Mouse (Mus musculus): ENCODE results near the gene 4930595D18Rik.

The 4930595D18Rik gene

DNA sequence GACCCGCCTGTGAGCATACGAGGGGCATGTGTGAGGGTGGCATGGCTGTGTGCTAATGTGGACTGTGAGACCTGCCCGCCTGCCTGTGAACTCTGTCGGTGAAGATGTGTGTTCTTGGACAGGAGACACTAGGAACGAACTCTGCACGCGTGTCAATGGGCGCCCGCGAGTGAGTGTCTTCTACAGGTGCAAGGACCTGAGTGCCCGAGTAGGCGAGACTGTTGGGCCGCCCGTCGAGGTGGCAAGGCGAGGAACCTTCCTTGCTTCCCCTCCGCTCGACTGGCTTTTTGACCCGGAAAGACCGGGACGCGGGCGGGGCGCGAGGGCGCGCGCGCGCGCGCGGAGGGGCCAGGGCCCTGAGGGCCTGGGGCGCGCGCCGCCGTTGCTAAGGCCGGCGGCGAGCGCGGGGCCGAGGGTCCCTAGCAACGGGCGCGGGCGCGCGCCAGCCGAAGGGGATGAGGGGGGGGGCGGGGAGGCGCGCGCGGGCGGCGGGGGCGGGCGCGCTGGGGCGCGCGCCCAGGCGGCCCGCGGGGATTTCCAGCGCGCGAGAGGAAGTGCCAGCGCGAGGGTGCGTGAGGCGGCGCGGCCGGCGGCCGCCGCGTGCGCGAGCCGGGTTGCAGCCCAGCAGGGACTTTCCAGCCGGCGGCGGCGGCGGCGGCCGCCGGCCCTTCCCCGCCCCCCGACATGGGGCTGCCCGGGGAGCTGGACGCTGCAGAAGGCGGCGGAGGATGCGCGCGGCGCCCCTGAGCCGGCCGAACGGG is 18.3 kb downstream of the 4930595D18Rik start, which contains the start of gene Traf3:
Gene Traf3 (plus strand): TSS at position 540 of the 761 bp plus-strand sequence.
- DNase-seq (ENCODE audit: low spot score in 2 of 2) = peak in 1 of 2 experiments; percentile 45

DNA sequence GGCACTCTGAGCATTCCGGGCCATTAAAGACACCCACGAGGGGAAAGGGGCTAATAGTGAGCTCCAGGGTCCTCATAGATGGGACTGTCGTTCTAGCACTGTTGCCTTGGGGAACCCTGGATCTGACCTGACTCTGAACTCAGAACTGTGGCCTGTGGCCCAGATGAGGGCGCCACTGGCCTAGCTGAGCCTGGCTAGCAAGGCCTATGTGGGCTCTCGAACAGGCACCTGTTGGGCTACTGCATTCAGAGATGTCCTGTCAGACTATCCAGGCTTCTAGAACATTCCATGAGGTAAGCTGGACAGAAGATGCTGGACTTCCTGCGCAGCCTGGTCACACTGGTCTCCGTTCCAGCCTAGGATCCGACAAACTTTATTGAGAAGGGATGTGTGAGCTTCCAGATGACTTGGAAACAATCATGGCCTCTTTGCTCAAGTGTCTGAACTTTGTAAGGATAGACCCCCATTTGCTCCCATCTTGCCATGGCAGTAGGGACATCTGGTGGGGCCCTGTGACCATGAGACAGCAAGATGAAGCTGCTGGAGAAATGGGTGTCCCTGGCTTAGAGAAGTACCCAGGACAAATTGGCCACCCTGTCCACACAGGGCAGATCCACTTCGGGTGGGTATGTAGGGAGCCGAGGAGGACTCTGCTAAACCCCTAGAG is 19.0 kb downstream of the 4930595D18Rik start:
- peak in 1 of 2 experiments; percentile 48 for DNase-seq (ENCODE audit: low spot score in 2 of 2)

DNA sequence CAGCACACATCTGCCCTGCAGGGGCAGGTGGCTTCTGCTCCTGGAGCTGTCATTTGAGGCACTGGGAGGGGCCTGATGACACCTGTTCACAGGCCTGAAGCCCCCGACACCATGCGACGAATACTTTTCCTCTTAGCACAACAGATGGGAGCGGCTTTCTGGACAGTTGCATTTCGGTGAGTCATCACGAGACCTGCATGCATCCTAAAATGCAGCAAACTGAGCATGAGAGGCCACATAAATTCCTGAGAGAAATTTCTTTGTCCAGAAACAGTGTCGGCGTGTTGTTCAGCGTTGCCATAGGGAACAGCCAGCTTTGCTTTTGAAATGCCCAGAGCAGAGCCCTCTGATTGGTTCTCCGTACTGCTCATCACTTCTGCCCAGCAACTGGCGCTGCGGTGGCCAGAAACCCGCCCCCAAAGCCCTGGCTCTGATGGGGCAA is 20.0 kb downstream of the 4930595D18Rik start:
- peak; percentile 84 to 90 for DNase-seq (ENCODE audit: low spot score in 2 of 2)

DNA sequence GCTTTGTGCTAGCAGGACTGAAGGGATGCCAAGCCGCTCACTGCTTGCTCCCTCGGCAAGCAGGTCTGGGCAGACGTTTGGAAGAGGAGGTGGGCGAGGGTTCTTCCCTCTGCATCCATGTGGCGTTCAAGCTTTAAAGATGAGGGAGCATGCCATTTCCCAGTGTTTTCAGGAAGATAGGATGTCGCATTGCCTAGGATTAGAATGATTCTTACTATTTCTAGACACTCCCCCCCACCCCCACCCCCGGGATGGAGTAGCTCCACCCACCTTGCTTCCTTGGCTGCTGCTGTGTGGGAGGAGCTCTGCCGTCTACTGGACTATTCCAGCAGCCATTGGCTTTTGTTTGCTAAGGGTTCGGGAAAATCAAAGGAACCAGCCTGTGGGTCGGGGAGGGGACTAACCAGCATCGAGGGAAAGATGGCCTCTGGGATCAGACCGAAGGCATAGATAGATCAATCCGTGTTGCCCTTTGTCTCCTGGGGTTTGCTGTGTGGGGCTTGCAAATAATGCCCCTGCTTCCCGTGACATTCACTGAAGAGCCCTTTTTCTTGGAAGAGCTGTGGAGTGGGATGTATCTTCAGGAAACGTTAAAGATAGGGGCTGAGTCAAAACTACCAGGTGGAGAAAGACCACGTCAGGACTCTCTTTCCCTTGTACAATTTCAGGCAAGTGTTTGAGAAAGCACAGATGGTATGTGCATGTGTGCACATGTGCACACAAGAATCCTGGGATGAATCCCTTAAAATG is 21.8 kb downstream of the 4930595D18Rik start:
- peak; percentile 58 to 59 for DNase-seq (ENCODE audit: low spot score in 2 of 2)

DNA sequence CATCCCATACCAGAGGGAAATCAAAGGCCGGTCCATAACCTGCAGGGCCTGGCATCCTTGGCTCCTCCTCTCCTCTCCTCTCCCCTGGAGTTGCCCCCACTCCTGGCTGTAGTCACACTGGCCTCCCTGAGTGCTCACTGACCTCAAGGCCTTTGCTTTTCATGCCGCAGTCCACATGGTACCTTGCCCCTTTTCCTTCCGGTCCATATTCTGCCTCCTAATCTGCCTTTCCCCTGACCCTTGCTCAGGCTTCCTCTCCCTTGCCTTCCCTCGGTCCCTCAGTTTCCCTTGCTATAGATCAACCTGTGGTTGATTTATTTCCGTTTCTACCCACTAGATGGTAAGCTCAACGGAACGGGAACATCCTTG is 22.4 kb downstream of the 4930595D18Rik start:
- DNase-seq (ENCODE audit: low spot score in 2 of 2) = no peak

DNA sequence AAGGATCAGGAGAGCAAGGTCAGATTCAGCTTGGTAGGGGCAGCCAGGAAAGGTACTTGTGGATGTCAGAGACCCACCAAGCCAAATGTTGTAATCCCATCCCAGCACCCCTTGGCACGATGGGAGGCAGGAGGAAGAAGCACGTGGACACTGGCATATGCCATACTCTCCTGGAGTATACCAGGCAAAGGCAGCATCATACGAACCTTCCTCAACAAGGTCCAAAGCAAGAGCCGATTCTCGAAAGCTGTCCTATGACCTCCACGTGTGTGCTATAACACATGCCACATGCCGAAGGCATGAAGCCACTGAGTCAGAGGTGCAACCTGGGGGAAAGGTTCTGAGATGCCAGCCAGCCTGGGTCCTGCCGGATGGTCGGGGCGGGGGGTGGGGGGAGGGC is 23.4 kb downstream of the 4930595D18Rik start:
- no peak for DNase-seq (ENCODE audit: low spot score in 2 of 2)

DNA sequence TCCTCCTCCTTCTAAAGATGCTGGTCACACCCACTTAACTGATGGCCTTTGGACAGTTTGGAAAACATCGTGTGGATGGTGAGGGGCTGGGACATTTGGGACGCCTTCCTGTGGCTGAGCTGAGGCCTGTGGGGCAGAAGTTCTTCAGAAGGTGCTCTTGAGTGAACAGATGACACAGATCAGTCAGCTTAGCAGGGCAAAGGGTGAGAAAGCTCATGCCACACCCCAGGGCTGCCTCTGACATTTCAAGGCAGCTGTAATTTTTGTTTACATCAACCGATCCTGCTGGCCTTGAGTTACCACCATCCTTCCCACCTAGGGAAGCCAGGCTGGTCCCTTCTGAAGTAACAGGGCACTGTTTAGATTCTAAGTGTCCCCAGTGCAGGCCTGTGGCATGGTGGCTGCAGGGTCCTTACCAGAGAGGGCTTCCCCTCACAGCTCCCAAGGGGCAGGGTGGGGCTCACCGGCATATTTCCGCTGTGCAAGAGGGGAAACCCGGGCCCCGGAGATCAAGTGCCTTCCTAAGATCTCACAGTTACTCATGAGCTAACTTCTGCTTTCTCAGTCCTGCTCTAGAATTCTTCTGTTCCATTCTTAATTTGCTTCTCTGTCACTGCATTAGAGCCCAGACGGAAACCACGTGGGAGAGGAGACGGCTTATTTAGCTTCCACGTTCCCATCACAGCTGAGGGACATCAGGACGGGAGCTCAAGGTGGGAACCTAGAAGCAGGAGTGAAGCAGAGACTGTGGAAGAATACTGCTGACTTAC is 24.4 kb downstream of the 4930595D18Rik start:
- no peak for DNase-seq (ENCODE audit: low spot score in 2 of 2)

DNA sequence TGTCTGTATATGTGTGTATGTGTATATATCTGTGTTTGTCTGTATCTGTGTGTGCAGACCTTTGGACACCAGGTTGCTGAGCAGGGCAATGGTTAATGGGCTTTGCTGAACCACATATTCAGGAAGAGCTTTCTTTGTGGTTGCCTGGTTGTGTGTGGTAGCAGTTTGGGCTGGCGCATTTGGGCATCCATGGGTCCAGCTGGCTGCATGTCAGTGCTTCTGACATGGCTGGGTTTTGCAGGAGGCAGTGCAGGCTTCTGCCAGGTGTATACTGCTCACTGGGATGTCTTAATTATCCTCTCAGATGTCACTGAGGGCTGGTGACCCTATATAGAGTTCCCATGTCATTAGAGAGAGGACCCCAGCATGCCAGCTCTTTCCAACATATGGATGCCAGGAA is 28.5 kb downstream of the 4930595D18Rik start:
- no peak for DNase-seq (ENCODE audit: low spot score in 2 of 2)

DNA sequence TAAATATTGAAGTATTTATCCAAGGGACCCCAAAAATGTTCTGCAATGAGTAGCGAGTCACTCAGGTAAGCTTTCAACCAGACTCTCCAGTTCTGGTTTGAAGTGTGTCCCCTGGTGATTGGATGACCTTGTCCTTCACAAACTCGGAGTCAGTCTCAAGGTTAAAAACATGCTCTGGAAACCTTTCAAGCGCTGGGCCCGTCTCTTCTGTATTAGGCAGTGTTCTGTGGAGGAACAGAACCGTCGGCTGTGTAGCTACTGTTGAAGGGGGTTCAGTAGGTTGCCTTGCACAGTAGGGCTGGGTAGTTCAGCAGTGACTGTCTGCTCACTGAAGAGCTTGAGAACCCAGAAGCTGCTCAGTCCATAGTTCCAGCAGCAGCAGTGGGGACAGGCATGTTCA is 29.6 kb downstream of the 4930595D18Rik start:
- no peak for DNase-seq (ENCODE audit: low spot score in 2 of 2)

DNA sequence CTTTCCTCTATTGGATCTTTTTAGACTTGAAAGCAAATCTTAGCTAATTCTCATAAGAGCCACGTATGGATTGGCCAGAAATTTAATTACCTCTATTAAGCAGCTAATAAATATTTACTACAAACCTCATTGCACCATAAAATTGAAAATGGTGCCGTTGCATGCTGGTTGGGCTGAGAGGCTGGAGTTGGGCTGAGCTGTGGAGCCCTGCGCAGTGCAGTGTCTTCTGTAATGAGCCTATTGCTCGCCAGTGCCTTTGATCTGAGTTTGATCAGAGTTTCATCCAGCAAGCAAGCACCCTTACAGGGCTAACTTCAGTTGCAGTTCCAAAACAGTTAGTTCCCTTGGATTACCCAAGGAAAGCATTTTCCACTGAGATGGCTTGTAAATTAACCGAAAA is 30.3 kb downstream of the 4930595D18Rik start:
- no peak for DNase-seq (ENCODE audit: low spot score in 2 of 2)

DNA sequence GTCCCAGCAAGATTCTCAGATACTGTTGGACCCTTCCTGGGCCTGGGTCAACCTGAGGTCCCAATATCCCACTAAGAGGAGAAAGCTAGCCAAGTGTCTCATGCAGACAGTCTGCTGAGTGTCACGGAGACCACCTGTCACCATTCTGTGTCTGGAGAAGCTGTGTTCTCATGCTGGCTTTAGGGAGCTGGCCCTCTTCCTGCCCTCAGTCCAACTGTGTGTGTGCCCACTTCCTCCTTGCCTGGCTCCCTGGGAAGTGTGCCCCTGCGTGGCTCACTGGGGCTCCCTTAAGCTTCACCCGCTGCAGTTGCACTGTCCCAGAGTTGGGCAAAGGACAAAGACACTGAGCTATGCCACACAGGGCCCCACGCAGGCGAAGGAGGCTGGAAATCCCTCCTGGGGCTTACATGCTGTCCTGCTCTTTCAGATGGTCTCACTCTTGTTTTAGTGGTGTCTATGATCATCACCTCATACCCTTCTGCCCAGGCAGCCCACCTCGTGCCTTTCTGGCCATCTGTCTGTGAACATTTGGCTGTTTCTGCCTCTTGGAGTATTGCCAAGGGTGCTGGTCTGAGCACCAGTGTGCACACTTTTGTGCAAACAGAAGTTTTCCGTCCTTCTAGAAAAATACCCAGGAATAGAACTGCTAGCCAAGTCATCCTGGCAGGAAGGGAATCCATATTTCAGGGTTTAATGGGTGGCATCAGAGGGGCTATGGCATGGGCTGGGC is 31.1 kb downstream of the 4930595D18Rik start:
- no peak for DNase-seq (ENCODE audit: low spot score in 2 of 2)

DNA sequence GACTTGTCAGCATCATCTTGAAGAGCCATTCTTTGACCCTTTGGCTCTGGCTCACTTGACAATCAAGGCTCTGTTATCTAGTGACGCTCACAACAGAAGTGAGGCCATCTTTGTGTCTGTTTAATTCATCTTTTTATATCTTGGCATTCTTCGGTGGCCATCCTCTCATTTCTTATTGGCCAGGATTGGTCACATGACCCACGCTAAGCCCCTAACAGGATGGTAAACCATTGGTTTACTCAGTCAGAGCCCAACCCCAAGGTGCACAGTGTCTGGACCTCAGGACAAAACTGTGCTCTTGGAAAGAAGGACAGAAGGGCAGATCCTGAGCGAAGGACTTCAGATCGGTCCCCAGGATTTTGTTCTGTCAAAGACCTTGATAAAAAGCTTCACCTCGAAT is 31.7 kb downstream of the 4930595D18Rik start:
- DNase-seq (ENCODE audit: low spot score in 2 of 2) = no peak

DNA sequence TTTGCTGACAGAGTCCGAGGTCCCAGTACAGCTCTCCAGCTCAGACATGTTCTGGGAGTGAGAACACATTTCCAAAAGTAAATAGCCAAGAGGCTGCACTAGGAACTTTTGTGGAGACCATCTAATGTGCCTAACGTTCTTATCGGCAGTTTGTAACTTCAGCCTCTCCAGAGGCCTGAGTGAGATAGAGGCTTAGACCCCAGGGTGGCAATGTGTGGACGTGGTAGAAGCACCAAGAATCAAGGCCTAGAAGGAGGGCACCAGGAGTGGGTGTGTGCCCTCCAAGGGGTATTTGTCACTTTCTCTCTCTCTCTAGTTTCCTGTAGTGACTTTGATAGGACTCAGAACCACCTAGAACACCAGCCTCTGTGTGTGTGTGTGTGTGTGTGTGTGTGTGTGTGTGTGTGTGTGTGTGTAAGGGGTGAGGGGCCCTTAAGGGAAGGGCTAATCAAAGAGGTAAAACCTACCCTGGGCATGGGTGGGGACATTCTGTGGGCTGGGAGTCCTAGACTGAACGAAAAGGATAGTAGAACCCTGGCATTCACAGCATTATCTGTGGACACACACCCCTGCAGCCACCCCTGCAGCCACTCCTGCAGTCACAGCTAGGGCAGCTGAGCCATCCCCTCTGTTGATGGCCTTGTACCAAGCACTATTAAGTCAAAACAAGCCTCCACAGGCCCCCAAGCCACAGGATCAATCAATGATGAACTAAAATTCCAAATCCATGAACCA is 32.7 kb downstream of the 4930595D18Rik start:
- no peak for DNase-seq (ENCODE audit: low spot score in 2 of 2)

DNA sequence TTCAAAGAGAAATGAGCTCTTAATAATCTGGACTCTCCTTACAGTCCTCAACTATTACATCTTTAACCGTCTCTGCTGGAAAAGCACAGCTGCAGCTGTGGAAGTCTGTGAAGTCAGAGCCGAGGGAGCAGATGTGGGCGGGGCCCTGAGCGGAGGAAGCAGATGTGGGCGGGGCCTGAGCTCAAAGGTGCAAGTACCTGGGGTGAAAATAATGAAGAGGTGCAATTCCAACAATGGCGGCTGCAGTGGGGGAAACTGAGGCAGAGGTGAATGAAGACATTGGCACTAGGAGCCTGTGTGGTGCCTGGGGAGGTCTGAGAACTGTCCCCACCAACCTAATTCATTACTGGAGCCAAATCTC is 34.1 kb downstream of the 4930595D18Rik start:
- DNase-seq (ENCODE audit: low spot score in 2 of 2) = no peak

DNA sequence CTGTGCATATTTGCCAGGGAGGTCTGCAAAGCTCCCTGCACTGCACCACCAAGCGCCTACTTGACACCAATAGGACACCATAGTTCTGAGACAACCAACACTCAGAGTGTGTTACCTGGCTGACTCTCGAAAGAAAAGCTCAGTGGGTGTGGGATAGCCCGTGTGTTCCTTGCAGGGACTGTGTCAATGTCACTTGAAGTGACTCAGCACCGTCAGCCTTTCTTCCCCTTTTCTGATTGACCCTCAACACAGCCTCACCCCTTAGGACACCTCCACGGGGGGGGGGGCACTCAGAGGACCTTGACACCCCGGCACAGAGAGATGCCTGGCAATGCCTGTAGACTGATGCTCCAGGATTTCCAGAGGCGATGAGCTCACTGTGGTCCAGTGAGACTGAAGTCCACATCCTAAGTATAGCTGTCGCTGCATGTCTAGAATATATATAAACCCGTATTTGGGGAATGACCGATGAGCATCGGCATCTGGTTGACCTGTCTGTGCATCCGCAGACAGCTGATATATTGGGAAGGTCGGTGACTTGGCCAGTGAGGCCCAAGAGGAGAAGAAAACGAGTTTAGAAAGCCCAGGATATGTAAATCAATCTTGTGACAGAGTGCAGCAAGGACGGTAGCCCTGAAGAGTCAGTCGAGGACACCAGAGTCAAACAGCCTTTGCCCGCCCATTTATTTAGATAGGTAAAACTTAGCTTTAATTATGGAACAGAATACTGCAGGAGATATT is 34.6 kb downstream of the 4930595D18Rik start:
- no peak for DNase-seq (ENCODE audit: low spot score in 2 of 2)

DNA sequence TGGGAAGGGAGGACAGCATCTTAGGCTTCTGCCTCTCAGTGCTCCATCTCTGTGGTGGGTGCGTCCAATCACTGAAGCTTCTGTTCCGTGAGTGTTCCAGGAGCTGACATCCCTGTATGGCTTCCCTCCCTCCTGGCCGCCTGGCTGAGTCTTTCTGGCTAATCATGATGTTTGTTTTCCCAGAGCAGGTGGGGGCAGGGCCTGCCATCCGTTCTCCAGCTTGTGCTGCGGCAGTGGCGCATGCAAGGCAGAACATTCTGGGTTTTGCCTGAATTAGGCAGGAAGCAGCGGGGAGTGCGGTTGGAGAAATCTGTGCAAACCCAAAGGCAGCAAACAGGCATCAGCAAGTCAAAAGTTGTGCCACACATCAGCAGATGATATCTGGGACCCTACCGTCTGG is 39.0 kb downstream of the 4930595D18Rik start:
- DNase-seq (ENCODE audit: low spot score in 2 of 2) = peak; percentile 57 to 61

DNA sequence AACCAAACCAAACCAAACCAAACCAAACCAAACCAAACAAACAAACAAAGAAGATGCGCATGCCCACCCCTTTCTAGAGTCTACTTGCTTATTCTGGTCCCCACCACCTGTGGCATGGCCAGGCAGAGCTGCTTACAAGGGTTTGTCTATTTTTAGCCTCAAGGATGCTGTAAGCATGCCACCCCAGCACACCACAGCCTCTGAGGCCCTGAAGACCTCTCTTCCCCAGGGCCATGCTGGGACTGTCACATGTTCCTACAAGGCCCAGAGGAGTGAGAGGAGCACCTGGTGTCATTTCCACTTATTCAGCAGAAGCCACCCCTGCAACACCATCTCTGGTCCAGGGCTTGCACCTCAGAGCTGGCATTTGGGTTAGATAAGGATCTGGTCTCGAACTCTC is 39.7 kb downstream of the 4930595D18Rik start:
- DNase-seq (ENCODE audit: low spot score in 2 of 2) = no peak

DNA sequence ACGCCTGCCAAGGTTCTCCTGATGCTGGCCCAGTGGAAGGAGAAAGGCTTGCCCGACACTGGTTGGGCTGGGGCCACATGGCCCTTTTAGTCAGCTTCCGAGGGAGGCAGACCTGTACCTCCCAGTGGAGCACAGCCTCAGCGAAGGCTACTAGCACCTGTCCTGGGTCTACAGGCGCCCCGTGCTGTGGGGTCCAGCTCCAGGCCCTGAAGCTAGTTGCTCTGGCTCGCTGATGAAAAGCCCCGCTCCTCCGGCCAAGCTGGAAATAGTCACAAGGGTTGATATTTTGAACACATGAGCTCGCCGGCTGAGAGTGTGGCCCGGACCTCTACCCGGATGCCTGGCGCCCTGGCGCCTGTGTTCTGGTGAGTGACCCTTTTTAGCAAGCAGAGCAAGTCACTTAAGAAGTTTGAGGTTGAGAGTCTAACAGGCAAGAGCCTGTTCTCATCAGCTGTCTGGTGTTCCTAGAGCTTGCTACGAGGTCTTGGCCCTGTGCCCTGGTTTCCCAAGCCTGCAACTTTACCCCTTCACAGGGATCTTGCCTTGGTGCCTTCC is 40.7 kb downstream of the 4930595D18Rik start:
- DNase-seq (ENCODE audit: low spot score in 2 of 2) = no peak

DNA sequence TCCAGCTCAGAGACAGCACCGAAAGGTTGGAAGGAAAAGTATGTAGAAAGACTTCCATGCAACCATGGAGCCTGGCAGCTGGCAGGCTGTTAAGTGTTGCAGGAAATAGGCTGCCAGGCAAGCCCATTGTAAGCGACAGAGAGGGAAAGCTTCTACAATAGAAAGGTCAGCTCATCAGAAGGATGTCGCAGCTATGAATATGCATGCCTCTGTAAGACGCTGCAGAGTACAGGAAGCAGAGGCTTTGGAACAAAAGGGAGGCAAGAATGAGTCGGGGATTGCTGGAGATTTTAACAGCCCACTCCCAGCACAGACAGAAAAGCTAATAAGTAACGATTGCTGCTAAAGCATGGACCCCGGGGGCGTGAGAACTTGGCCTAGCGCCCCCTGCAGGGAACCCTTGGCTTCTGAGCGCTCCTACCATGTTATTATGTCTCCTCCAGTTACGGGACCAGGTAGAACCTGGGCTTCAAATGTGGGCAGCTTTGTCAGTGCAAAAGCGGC is 41.2 kb downstream of the 4930595D18Rik start:
- peak in 1 of 2 experiments; percentile 22 for DNase-seq (ENCODE audit: low spot score in 2 of 2)
